Mouse (Mus musculus): Measurements from ENCODE around the gene Gm20388. TPM values are rescaled to one million over a fixed set of nuclear protein-coding genes. Genes with fewer than 3 reads are reported as not detected.

The Gm20388 gene
- total RNA-seq, 1 experiment: 27.0 TPM

DNA sequence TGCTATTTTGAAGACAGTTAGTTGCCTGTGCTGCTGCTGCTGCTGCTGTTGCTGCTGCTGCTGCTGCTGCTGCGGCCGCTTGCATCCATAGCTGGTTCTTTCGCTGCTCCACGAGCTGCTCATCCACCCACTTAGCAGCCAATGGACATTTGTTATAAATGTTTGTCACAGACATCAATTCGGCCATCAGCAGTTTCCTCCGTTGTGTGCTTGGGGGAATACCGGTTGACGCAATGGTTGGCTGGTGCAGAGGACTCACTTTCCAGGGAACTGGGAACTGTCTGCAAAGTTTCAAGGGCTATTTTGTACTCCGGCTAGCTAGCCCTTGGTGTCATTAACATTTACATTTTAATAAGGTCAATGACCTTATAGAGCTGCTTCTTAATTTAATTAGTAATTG is 793.6 kb downstream of the Gm20388 start:
- TF ChIP-seq CHD2 (IDR thresholded peaks at IDR 0.05; ENCODE audit: low read depth, low read length) (no peak), HCFC1 (IDR thresholded peaks at IDR 0.05; ENCODE audit: borderline replicate concordance, insufficient read depth, low read length) (no peak), ZC3H11A (IDR thresholded peaks at IDR 0.05; ENCODE audit: borderline replicate concordance, low read depth, low read length) (no peak), MAFK (IDR thresholded peaks at IDR 0.05; ENCODE audit: insufficient read depth, low read depth, low read length) (no peak), ZNF384 (IDR thresholded peaks at IDR 0.05; ENCODE audit: low read depth, low read length) (no peak)
- H3K4me1 ChIP-seq (ENCODE audit: control insufficient read depth in 2 of 2, insufficient read depth in 2 of 2, low read length in 2 of 2, poor library complexity in 1 of 2): no peaks in the 10 kb centered on the region
- H3K27ac ChIP-seq (ENCODE audit: insufficient read depth, low read depth, low read length, poor library complexity, severe bottlenecking): no peak overlapping the region
- no peak overlapping the region for H3K9ac ChIP-seq (ENCODE audit: insufficient read depth, low read depth, low read length, poor library complexity, severe bottlenecking)
- no peak for DNase-seq (ENCODE audit: low read depth, low spot score)
- in situ Hi-C loops (cut with MboI; ENCODE audit: low sequenced_read_pairs in 2 of 2, unreplicated experiment in 2 of 2): no loop called here
- no peak overlapping the region for H3K4me3 ChIP-seq (ENCODE audit: insufficient read depth in 1 of 2, low read depth in 1 of 2, low read length in 2 of 2, poor library complexity in 1 of 2, severe bottlenecking in 1 of 2)
- no peaks in the 10 kb centered on the region for H3K9me3 ChIP-seq (ENCODE audit: control insufficient read depth, insufficient read depth, low read depth, low read length)
- no peaks in the 10 kb centered on the region for H3K36me3 ChIP-seq (ENCODE audit: control insufficient read depth, insufficient read depth, low read length, poor library complexity, severe bottlenecking)

GRCm38 (mm10) chr8:120705163-120705562 is 794.5 kb downstream of the Gm20388 start:
- H3K4me3 ChIP-seq (ENCODE audit: insufficient read depth in 1 of 2, low read depth in 1 of 2, low read length in 2 of 2, poor library complexity in 1 of 2, severe bottlenecking in 1 of 2): peak overlapping the region; percentile 1 to 25; a peak in 2 of 4 replicates
- DNase-seq (ENCODE audit: low read depth, low spot score): no peak
- H3K4me1 ChIP-seq (ENCODE audit: control insufficient read depth in 2 of 2, insufficient read depth in 2 of 2, low read length in 2 of 2, poor library complexity in 1 of 2): no peaks in the 10 kb centered on the region
- in situ Hi-C loops (cut with MboI; ENCODE audit: low sequenced_read_pairs in 2 of 2, unreplicated experiment in 2 of 2): no loop called here
- no peaks in the 10 kb centered on the region for H3K36me3 ChIP-seq (ENCODE audit: control insufficient read depth, insufficient read depth, low read length, poor library complexity, severe bottlenecking)
- no peaks in the 10 kb centered on the region for H3K9me3 ChIP-seq (ENCODE audit: control insufficient read depth, insufficient read depth, low read depth, low read length)
- H3K9ac ChIP-seq (ENCODE audit: insufficient read depth, low read depth, low read length, poor library complexity, severe bottlenecking): peak overlapping the region; percentile 25; the same call in 1 of the 2 replicates
- H3K27ac ChIP-seq (ENCODE audit: insufficient read depth, low read depth, low read length, poor library complexity, severe bottlenecking): no peak overlapping the region
- TF ChIP-seq MAFK (IDR thresholded peaks at IDR 0.05; ENCODE audit: insufficient read depth, low read depth, low read length) (no peak), CHD2 (IDR thresholded peaks at IDR 0.05; ENCODE audit: low read depth, low read length) (no peak), ZNF384 (IDR thresholded peaks at IDR 0.05; ENCODE audit: low read depth, low read length) (no peak), ZC3H11A (IDR thresholded peaks at IDR 0.05; ENCODE audit: borderline replicate concordance, low read depth, low read length) (no peak)

DNA sequence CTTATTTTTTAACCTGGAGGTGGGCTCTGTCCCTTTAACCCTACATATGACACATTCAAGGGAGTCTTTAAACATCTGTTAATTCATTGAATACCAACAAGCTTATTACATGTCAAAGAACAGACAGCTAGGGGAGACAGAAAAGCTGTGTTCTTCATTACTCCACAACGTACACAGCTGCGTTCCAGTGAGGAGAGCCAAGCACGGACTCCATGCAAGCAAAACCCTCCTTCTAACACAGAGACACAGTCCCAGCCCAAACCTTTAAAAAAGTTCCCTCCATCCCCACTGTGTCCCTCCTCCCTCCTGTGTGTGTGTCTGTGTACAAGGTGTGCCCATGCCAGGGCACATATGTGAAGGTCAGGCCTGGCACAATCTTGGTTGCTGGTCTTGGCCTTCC is 795.6 kb downstream of the Gm20388 start:
- no peak for DNase-seq (ENCODE audit: low read depth, low spot score)
- Histone ChIP-seq H3K4me1 (ENCODE audit: control insufficient read depth in 2 of 2, insufficient read depth in 2 of 2, low read length in 2 of 2, poor library complexity in 1 of 2) (no peaks in the 10 kb centered on the region), H3K36me3 (ENCODE audit: control insufficient read depth, insufficient read depth, low read length, poor library complexity, severe bottlenecking) (no peaks in the 10 kb centered on the region), H3K9ac (ENCODE audit: insufficient read depth, low read depth, low read length, poor library complexity, severe bottlenecking) (no peak overlapping the region), H3K4me3 (ENCODE audit: insufficient read depth in 1 of 2, low read depth in 1 of 2, low read length in 2 of 2, poor library complexity in 1 of 2, severe bottlenecking in 1 of 2) (no peak overlapping the region), H3K9me3 (ENCODE audit: control insufficient read depth, insufficient read depth, low read depth, low read length) (no peaks in the 10 kb centered on the region), H3K27ac (ENCODE audit: insufficient read depth, low read depth, low read length, poor library complexity, severe bottlenecking) (no peak overlapping the region)
- in situ Hi-C loops (cut with MboI; ENCODE audit: low sequenced_read_pairs in 2 of 2, unreplicated experiment in 2 of 2): no loop called here
- TF ChIP-seq ZC3H11A (IDR thresholded peaks at IDR 0.05; ENCODE audit: borderline replicate concordance, low read depth, low read length): no peak
- no peak for TF ChIP-seq ZNF384 (IDR thresholded peaks at IDR 0.05; ENCODE audit: low read depth, low read length)
- no peak for TF ChIP-seq MAFK (IDR thresholded peaks at IDR 0.05; ENCODE audit: insufficient read depth, low read depth, low read length)
- no peak for TF ChIP-seq HCFC1 (IDR thresholded peaks at IDR 0.05; ENCODE audit: borderline replicate concordance, insufficient read depth, low read length)
- no peak for TF ChIP-seq CHD2 (IDR thresholded peaks at IDR 0.05; ENCODE audit: low read depth, low read length)

GRCm38 (mm10) chr8:120709176-120709575 is 798.5 kb downstream of the Gm20388 start:
- Histone ChIP-seq H3K4me3 (ENCODE audit: insufficient read depth in 1 of 2, low read depth in 1 of 2, low read length in 2 of 2, poor library complexity in 1 of 2, severe bottlenecking in 1 of 2) (no peak overlapping the region), H3K36me3 (ENCODE audit: control insufficient read depth, insufficient read depth, low read length, poor library complexity, severe bottlenecking) (no peaks in the 10 kb centered on the region), H3K9me3 (ENCODE audit: control insufficient read depth, insufficient read depth, low read depth, low read length) (no peaks in the 10 kb centered on the region), H3K9ac (ENCODE audit: insufficient read depth, low read depth, low read length, poor library complexity, severe bottlenecking) (no peak overlapping the region), H3K27ac (ENCODE audit: insufficient read depth, low read depth, low read length, poor library complexity, severe bottlenecking) (no peak overlapping the region), H3K4me1 (ENCODE audit: control insufficient read depth in 2 of 2, insufficient read depth in 2 of 2, low read length in 2 of 2, poor library complexity in 1 of 2) (no peaks in the 10 kb centered on the region)
- in situ Hi-C loops (cut with MboI; ENCODE audit: low sequenced_read_pairs in 2 of 2, unreplicated experiment in 2 of 2): no loop called here
- DNase-seq (ENCODE audit: low read depth, low spot score): no peak
- TF ChIP-seq MAFK (IDR thresholded peaks at IDR 0.05; ENCODE audit: insufficient read depth, low read depth, low read length) (no peak), HCFC1 (IDR thresholded peaks at IDR 0.05; ENCODE audit: borderline replicate concordance, insufficient read depth, low read length) (no peak), ZC3H11A (IDR thresholded peaks at IDR 0.05; ENCODE audit: borderline replicate concordance, low read depth, low read length) (no peak), CHD2 (IDR thresholded peaks at IDR 0.05; ENCODE audit: low read depth, low read length) (no peak), ZNF384 (IDR thresholded peaks at IDR 0.05; ENCODE audit: low read depth, low read length) (no peak)

DNA sequence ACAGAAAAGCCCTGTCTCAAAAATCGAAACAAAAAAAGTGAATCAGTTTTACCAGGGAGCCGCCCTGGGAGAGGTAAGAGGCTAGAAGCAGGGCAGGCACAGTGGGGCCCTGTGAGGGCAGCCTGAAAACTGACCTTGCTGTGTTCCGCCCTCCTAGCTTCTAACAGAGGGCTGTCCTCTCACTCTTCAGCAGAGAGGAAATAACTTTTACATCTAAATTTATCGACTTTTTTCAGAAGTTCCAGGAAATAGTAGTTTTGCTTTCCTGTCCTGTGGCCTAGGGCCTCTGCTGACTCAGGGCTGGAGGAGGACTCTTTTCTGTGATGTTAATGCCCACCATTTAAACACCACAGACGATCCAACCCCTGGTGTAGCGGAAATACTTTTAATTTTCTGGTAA is 804.6 kb downstream of the Gm20388 start:
- no peak for TF ChIP-seq ZNF384 (IDR thresholded peaks at IDR 0.05; ENCODE audit: low read depth, low read length)
- TF ChIP-seq ZC3H11A (IDR thresholded peaks at IDR 0.05; ENCODE audit: borderline replicate concordance, low read depth, low read length): no peak
- no peak for TF ChIP-seq HCFC1 (IDR thresholded peaks at IDR 0.05; ENCODE audit: borderline replicate concordance, insufficient read depth, low read length)
- TF ChIP-seq MAFK (IDR thresholded peaks at IDR 0.05; ENCODE audit: insufficient read depth, low read depth, low read length): no peak
- no peak for TF ChIP-seq CHD2 (IDR thresholded peaks at IDR 0.05; ENCODE audit: low read depth, low read length)
- Histone ChIP-seq H3K9me3 (ENCODE audit: control insufficient read depth, insufficient read depth, low read depth, low read length) (no peaks in the 10 kb centered on the region), H3K36me3 (ENCODE audit: control insufficient read depth, insufficient read depth, low read length, poor library complexity, severe bottlenecking) (no peaks in the 10 kb centered on the region), H3K4me3 (ENCODE audit: insufficient read depth in 1 of 2, low read depth in 1 of 2, low read length in 2 of 2, poor library complexity in 1 of 2, severe bottlenecking in 1 of 2) (no peak overlapping the region), H3K9ac (ENCODE audit: insufficient read depth, low read depth, low read length, poor library complexity, severe bottlenecking) (no peak overlapping the region), H3K4me1 (ENCODE audit: control insufficient read depth in 2 of 2, insufficient read depth in 2 of 2, low read length in 2 of 2, poor library complexity in 1 of 2) (no peaks in the 10 kb centered on the region; a peak in 1 of 4 replicates), H3K27ac (ENCODE audit: insufficient read depth, low read depth, low read length, poor library complexity, severe bottlenecking) (no peak overlapping the region)
- in situ Hi-C loops (cut with MboI; ENCODE audit: low sequenced_read_pairs in 2 of 2, unreplicated experiment in 2 of 2): no loop called here
- DNase-seq (ENCODE audit: low read depth, low spot score): no peak
